Mouse (Mus musculus): ENCODE measurements around the gene Nupr1. TPM values are rescaled to one million over a fixed set of nuclear protein-coding genes. Genes with fewer than 3 reads are reported as not detected.

Gene Nupr1
- polyA plus RNA-seq, 1 experiment, result 37.6 TPM

DNA sequence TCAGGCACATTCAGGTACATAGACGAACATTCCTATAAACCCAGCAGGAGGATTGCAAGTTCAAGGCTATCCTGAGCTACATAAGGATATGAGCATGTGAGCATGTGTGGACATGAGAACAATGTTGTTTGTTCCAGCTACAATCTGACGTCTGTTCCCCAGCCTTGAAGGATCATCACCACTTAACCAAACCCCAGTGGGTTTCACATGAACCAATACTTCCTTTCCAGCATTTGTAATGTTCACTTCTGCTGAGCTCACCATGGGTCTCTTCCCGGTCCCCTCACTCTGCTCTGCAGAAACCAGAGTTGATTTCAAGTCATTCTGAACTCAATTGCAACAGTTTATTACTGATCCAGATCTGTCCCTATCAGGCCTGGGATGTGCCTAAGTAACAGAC, 28.0 kb downstream of the Nupr1 start:
- WGBS, result 29% methylated on average over 3 of the region's 3 CpGs
- TF ChIP-seq CTCF (IDR thresholded peaks at IDR 0.05; ENCODE audit: control insufficient read depth, insufficient read depth, low read length) (no peak), POLR2A (IDR thresholded peaks at IDR 0.05; ENCODE audit: borderline replicate concordance, control insufficient read depth, low read depth, low read length) (no peak)
- Histone ChIP-seq H3K4me1 (ENCODE audit: control insufficient read depth, insufficient read depth, low read length) (peaks cover 13% of the 10 kb centered on the region; the same call in 1 of the 2 replicates), H3K27ac (ENCODE audit: control insufficient read depth, insufficient read depth, low read depth, low read length, poor library complexity) (peak overlapping the region; percentile 66), H3K4me3 (replicated peaks; ENCODE audit: control insufficient read depth, low read depth, low read length) (no peak overlapping the region)

DNA sequence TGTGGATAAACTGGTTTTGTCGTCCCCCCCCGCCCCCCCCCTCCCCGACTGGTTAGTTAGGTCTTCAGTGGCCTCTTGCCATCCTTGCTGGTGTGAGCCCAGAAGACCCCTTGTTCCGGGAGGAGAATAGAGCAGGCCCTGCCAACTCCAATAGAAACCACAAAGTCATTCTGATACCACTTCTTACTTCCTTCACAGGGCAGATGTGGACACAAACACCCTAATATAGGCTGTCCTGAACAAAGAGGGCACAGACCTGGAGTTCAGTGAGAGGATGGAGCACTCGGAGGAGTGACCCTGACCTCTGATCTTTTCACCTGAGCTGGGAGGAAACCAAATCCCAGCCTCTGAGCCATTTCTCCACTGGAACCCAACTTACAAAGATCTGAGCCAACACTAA, 28.8 kb downstream of the Nupr1 start:
- H3K27ac ChIP-seq (ENCODE audit: control insufficient read depth, insufficient read depth, low read depth, low read length, poor library complexity), result peak overlapping the region; percentile 66
- 3% methylated on average over 5 of the region's 5 CpGs for WGBS
- peaks cover 10% of the 10 kb centered on the region; the same call in 1 of the 2 replicates for H3K4me1 ChIP-seq (ENCODE audit: control insufficient read depth, insufficient read depth, low read length)
- no peak for TF ChIP-seq CTCF (IDR thresholded peaks at IDR 0.05; ENCODE audit: control insufficient read depth, insufficient read depth, low read length)
- TF ChIP-seq POLR2A (IDR thresholded peaks at IDR 0.05; ENCODE audit: borderline replicate concordance, control insufficient read depth, low read depth, low read length), result no peak
- H3K4me3 ChIP-seq (replicated peaks; ENCODE audit: control insufficient read depth, low read depth, low read length), result no peak overlapping the region

DNA sequence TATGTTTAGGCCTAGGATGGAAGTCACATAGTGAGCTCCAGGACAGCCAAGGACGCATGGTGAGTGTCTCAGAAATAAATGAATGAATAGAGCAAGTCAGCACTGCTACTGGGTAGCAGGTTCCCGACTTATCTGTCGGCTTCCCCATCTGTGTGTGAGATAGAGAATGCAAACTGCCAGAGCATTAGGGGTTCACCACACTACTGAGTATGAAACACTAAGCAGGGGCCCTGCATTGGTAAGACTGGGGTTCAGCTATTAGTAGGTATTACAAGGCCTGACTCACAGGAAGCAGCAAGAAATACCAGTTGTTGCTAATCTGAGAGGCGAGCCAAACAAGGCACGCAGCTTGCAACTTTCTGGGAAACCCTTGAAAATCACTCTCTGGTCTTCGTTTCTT, 31.7 kb downstream of the Nupr1 start:
- TF ChIP-seq CTCF (IDR thresholded peaks at IDR 0.05; ENCODE audit: control insufficient read depth, insufficient read depth, low read length) (no peak), POLR2A (IDR thresholded peaks at IDR 0.05; ENCODE audit: borderline replicate concordance, control insufficient read depth, low read depth, low read length) (no peak)
- Histone ChIP-seq H3K27ac (ENCODE audit: control insufficient read depth, insufficient read depth, low read depth, low read length, poor library complexity) (no peak overlapping the region), H3K4me3 (replicated peaks; ENCODE audit: control insufficient read depth, low read depth, low read length) (no peak overlapping the region), H3K4me1 (ENCODE audit: control insufficient read depth, insufficient read depth, low read length) (peaks cover 20% of the 10 kb centered on the region)
- WGBS, result 35% methylated on average over 6 of the region's 6 CpGs

DNA sequence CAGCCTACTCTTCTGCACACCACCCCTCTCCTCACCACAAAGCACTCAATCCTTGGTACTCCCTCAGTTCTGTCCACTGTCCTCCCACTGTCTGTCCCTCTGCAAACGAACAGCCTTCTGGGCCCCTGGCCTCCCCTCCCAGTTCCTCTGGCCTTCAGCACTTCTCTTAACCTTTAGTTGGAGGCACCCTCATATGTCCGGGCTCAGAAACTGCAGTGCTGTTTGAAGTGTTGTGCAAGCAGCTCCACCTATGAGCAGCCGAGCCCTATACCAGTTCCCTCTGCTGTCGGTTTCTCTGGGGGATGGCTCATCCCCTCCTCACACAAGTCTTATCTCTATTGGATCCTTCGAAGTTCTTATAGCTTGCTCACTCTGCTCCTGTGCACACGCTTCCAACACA, 34.2 kb downstream of the Nupr1 start:
- peaks cover 15% of the 10 kb centered on the region for H3K4me1 ChIP-seq (ENCODE audit: control insufficient read depth, insufficient read depth, low read length)
- TF ChIP-seq POLR2A (IDR thresholded peaks at IDR 0.05; ENCODE audit: borderline replicate concordance, control insufficient read depth, low read depth, low read length) (no peak), CTCF (IDR thresholded peaks at IDR 0.05; ENCODE audit: control insufficient read depth, insufficient read depth, low read length) (no peak)
- H3K27ac ChIP-seq (ENCODE audit: control insufficient read depth, insufficient read depth, low read depth, low read length, poor library complexity), result peak overlapping the region; percentile 79
- WGBS, result 18% methylated on average over 6 of the region's 6 CpGs
- H3K4me3 ChIP-seq (replicated peaks; ENCODE audit: control insufficient read depth, low read depth, low read length), result peak overlapping the region; percentile 10

DNA sequence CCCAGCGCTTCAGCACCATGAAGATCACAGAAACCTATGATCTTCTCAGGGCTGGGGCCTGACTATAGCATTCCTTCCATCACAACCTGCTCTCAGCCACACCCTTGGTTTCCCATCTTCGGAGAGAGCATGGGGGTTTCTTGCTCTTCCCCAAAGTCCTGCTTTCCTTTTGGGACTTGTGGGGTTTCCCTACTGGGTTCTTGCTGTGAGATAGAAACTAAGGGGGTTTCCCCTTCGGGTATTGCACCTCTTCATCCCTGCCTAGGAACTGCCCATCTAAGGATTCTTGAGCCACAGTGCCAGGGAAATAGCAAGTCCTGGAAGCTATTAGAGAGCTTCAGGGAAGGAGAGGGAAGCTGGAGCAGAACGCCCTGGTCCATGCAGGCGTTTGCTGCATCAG, 34.8 kb downstream of the Nupr1 start:
- peak overlapping the region; percentile 79 for H3K27ac ChIP-seq (ENCODE audit: control insufficient read depth, insufficient read depth, low read depth, low read length, poor library complexity)
- WGBS, result 64% methylated on average over 5 of the region's 5 CpGs
- TF ChIP-seq POLR2A (IDR thresholded peaks at IDR 0.05; ENCODE audit: borderline replicate concordance, control insufficient read depth, low read depth, low read length) (no peak), CTCF (IDR thresholded peaks at IDR 0.05; ENCODE audit: control insufficient read depth, insufficient read depth, low read length) (no peak)
- peaks cover 15% of the 10 kb centered on the region for H3K4me1 ChIP-seq (ENCODE audit: control insufficient read depth, insufficient read depth, low read length)
- H3K4me3 ChIP-seq (replicated peaks; ENCODE audit: control insufficient read depth, low read depth, low read length), result no peak overlapping the region

DNA sequence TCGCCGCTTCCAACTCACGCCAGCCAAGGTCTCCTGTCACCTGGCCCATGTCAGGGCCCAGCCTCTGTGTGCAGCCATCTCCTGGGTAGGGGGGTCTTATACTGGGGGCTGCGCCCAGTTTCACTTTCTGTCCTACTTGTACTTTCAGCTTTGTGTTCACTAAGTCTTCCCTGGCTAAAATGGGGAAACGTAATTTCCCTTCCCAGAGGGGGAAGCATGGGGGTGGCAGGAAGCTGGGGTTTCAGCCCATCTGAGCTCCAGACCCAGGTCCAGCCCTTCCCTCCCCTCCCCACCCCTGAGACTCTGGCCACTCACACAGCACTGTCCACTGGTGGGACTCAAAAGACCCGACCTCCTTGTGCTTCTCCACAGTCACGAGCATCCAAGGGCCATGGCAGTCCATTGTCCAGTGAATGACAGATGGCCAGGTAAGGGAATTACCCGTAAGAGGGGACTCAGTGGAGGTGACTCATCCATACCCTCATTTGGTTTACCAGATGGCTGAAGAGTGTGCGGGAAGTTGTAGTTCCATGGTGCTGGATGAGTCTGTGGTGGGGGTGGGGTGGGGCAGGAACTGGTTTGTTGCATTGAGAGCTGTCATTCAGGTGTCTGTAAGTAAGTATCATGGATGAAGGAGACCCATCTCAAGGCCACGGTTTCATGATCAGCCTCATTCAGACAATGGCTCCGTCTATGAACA, 35.6 kb downstream of the Nupr1 start, which contains the start of gene Il27:
Gene Il27, minus strand, starts transcription at position 80 of the 700 bp plus-strand sequence.
- Histone ChIP-seq H3K4me3 (replicated peaks; ENCODE audit: control insufficient read depth, low read depth, low read length) (peak within 1 kb of the TSS; percentile 41), H3K27ac (ENCODE audit: control insufficient read depth, insufficient read depth, low read depth, low read length, poor library complexity) (peak within 1 kb of the TSS; percentile 27), H3K4me1 (ENCODE audit: control insufficient read depth, insufficient read depth, low read length) (peaks cover 15% of the 10 kb centered on the region)
- no peak for TF ChIP-seq CTCF (IDR thresholded peaks at IDR 0.05; ENCODE audit: control insufficient read depth, insufficient read depth, low read length)
- WGBS, result 45% methylated on average over 11 of the region's 11 CpGs

DNA sequence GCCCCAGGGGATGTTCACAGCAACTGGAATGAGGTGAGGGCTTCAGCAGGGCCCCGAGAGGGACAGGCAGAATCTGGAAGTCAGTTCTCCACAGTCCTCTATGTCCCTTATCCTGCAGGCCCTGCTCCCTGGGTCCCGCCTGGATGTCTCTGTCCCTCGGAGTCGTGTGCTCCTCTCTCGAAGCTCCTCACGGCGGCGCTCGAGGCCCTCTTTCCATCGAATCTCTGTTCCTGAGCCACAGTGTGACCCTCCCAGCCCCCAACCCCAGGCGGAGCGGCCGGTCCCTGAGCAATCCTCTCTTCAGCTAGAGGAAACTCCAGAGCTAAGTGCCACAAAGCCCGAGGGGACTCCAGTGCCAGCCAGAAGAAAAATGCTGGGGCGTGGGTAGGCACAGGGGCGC, 42.9 kb downstream of the Nupr1 start:
- no peak overlapping the region for H3K4me3 ChIP-seq (replicated peaks; ENCODE audit: control insufficient read depth, low read depth, low read length)
- H3K27ac ChIP-seq (ENCODE audit: control insufficient read depth, insufficient read depth, low read depth, low read length, poor library complexity), result no peak overlapping the region
- WGBS, result 80% methylated on average over 16 of the region's 16 CpGs
- H3K4me1 ChIP-seq (ENCODE audit: control insufficient read depth, insufficient read depth, low read length), result no peaks in the 10 kb centered on the region; the same call in 1 of the 2 replicates
- TF ChIP-seq POLR2A (IDR thresholded peaks at IDR 0.05; ENCODE audit: borderline replicate concordance, control insufficient read depth, low read depth, low read length), result no peak
- TF ChIP-seq CTCF (IDR thresholded peaks at IDR 0.05; ENCODE audit: control insufficient read depth, insufficient read depth, low read length), result no peak

DNA sequence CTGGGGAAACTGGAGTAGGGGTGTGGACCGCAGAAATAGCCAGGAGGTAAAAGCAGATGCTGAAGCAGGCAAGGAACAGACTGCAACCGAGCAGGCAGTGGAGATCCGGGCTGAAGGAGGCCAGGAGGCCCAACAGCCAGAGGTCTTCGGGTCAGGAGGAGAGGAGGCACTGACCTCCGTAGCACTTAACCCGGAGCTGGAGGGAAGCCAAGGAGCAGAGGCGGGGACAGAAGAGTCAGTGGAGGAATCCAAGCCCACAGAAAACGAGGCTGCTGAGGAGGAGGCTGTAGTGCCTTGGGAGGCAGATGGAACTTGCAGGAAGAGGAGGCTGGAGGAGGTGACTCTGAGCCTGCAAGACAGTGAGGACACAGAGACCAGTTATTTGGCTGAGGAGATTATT, 43.8 kb downstream of the Nupr1 start:
- Histone ChIP-seq H3K27ac (ENCODE audit: control insufficient read depth, insufficient read depth, low read depth, low read length, poor library complexity) (no peak overlapping the region; the same call in 1 of the 2 replicates), H3K4me3 (replicated peaks; ENCODE audit: control insufficient read depth, low read depth, low read length) (no peak overlapping the region), H3K4me1 (ENCODE audit: control insufficient read depth, insufficient read depth, low read length) (no peaks in the 10 kb centered on the region; the same call in 1 of the 2 replicates)
- TF ChIP-seq CTCF (IDR thresholded peaks at IDR 0.05; ENCODE audit: control insufficient read depth, insufficient read depth, low read length), result no peak
- 55% methylated on average over 8 of the region's 8 CpGs for WGBS

DNA sequence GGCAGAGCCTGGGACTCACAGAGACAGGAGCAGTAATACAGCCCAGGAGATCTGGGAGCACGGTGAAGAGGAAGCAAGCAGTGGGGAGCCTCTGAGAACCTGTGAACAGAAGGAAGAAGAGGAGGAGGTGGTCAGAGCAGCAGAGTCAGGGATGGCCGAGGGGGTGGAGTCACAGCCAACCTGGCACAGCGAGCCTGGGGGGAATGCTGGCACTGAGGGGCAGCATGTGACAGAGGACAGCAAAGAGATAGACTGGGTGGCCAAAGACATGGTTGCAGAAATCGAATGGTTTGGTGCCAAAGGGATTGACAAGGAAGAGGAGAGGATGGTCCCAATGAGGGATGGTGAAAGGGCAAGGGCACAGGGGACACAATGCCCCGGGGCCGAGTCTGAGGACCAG, 44.9 kb downstream of the Nupr1 start, which contains the start of gene Cln3:
Gene Cln3, minus strand, starts transcription at position 101 of the 400 bp plus-strand sequence.
- Histone ChIP-seq H3K4me1 (ENCODE audit: control insufficient read depth, insufficient read depth, low read length) (no peaks in the 10 kb centered on the region; the same call in 1 of the 2 replicates), H3K27ac (ENCODE audit: control insufficient read depth, insufficient read depth, low read depth, low read length, poor library complexity) (peak within 1 kb of the TSS; percentile 90), H3K4me3 (replicated peaks; ENCODE audit: control insufficient read depth, low read depth, low read length) (peak within 1 kb of the TSS; percentile 70)
- TF ChIP-seq POLR2A (IDR thresholded peaks at IDR 0.05; ENCODE audit: borderline replicate concordance, control insufficient read depth, low read depth, low read length) (peak; percentile 51; the same call in 1 of the 2 replicates), CTCF (IDR thresholded peaks at IDR 0.05; ENCODE audit: control insufficient read depth, insufficient read depth, low read length) (no peak)
- WGBS, result 37% methylated on average over 6 of the region's 6 CpGs

Measured in bone marrow, adult 2 months (tissue).